Mouse (Mus musculus) bone marrow macrophage, adult 2 months (primary cell): ENCODE measurements around the gene Zgpat.

Source experiments
- CTCF ChIP-seq: IDR thresholded peaks from 2 replicates; pipeline ENCODE4 v1.5.1; 2012; ENCODE audit warnings: low read depth, mild to moderate bottlenecking, low read length, moderate library complexity
- POLR2A ChIP-seq: IDR thresholded peaks from 2 replicates; pipeline ENCODE4 v1.6.1; 2012; ENCODE audit warnings: mild to moderate bottlenecking, low read depth, low read length, borderline replicate concordance

GRCm38 (mm10) chr2:181423834-181424233 is 59.1 kb downstream of the Zgpat start:
- no peak for TF ChIP-seq CTCF
- no peak for TF ChIP-seq POLR2A
